Mouse (Mus musculus) liver, adult 2 months (tissue): ENCODE data around the gene Sgsm1.

Experiments used
- CTCF ChIP-seq: fragments of 200-500 bp; IDR thresholded peaks from 2 replicates; pipeline ENCODE4 v1.5.1; 2011; ENCODE audit warnings: low read depth, low read length, control low read depth
- POLR2A ChIP-seq: fragments of 200-500 bp; IDR thresholded peaks from 2 replicates; pipeline ENCODE4 v1.6.1; 2011; ENCODE audit warnings: low read length, control low read depth; ENCODE audit not compliant: insufficient read depth; ENCODE audit errors: extremely low read depth

- TF ChIP-seq CTCF (no peak), POLR2A (no peak)
Measured at GRCm38 (mm10) chr5:113216328-113216960, 94.1 kb downstream of the Sgsm1 start.
